15 mouse cellular contexts compared by ENCODE assay signal in the genomic region with DNA sequence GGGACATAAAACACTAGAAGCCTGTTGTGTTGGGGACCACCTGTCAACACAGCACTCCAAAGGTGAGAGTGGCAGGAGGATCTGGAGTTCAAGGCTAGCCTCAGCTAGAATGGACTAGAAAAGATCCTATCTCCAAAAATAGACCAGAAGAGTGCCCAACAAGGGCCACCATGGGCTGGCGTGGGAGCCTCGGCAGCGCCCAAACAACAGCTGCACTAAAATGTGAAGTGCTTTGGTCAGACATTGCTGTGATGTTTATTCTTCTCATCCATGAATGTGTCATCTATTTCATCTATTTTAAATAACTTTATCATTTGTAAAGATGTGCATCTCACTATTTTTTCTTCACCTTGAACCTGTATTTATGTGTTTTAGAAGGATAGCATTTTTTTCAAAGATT.
"Had no signal": no experiment of that assay in that cellular context is flagged by ENCODE, and none has a peak within 500 bp of the region (broad histone marks: within the 10 kb centered on the region; RNA-seq: fewer than 3 reads in every experiment).

No protein-coding gene starts in this region.

- H3K4me2 ChIP-seq: neural tube, embryonic 13.5 days; neural tube, embryonic 15.5 days; stomach, embryonic 15.5 days had no signal

- H3K36me3 ChIP-seq: neural tube, embryonic 13.5 days; neural tube, embryonic 15.5 days; stomach, embryonic 15.5 days had no signal

- H3K4me3 ChIP-seq: neural tube, embryonic 13.5 days; neural tube, embryonic 15.5 days; stomach, embryonic 15.5 days had no signal

- DNase-seq: retina, postnatal 1 day; right cerebral cortex, adult 18-20 months; right cerebral cortex, postnatal 14 days; right cerebral cortex, postnatal 25 days; right cerebral cortex, postnatal 4 days; spleen, adult 18-20 months; thymus, adult 18-20 months; thymus, adult 2 months; thymus, postnatal 14 days; thymus, postnatal 25 days; thymus, postnatal 36 days; thymus, postnatal 4 days had no signal

- H3K27me3 ChIP-seq: neural tube, embryonic 13.5 days; neural tube, embryonic 15.5 days; stomach, embryonic 15.5 days had no signal
